Mouse (Mus musculus): ENCODE data around the gene Fbxo21.
A peak's percentile ranks its signal among the peaks of the same experiment; 100 is the strongest.

The Fbxo21 gene

DNA sequence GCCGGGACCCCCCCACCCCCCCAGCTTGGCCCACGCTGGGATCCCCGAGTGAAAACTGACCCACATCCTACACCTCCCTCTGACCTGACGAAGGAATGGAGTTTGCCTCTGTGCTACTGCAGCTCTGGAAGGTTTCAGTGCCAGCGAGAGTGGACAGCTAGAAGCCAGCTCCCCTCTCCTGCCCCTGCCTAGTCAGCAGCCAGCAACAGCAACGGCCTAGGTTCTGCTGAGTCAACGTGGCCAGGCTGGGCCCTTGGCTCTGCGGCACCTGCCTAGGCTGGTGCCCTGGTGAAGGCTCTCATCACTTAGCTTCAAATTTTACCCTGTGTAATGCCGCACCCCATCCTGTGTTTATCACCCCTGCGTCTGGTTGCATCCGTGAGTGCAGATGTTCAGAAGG, 43.4 kb downstream of the Fbxo21 start:
- DNase-seq (ENCODE audit: low spot score in 2 of 2), result no peak

DNA sequence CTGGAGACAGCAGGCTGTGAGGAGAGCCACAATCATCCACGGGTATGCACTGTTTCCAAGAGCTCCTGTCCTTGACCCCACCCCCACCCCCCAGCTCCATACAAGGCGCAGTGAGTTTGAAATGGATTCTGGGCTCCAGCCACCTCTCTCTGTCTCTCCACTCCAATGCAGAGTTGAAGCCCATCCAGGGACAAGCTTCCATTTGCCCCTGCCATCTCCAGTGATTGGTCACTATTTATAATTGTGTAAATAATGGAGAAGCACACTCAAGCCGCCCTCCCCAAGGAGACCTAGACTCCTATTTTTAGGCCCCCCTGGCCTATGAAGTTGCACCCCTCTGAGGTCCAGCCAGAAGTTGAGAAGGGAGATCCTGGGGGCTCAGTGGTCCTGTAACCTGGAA, 46.5 kb downstream of the Fbxo21 start:
- DNase-seq (ENCODE audit: low spot score in 2 of 2), result no peak

DNA sequence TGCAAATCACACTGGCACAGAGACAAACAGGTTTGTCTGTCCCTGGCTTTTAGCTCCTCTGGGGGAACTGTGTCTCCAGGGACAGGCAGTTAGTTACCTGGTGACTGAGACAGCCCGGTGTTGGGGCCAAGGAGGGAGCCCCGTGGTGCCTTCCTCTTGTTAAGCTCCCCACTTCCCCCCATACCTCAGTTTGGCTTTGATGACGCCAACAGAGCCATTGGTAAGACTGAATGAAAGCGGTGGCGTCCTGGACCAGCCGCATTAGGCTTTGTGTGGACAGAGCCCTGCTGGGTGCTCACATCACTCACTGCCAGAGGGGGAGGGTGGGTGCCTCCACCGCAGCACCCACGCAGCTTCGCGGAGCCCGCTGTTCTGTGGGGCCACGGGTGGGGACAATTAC, 49.4 kb downstream of the Fbxo21 start:
- no peak for DNase-seq (ENCODE audit: low spot score in 2 of 2)

DNA sequence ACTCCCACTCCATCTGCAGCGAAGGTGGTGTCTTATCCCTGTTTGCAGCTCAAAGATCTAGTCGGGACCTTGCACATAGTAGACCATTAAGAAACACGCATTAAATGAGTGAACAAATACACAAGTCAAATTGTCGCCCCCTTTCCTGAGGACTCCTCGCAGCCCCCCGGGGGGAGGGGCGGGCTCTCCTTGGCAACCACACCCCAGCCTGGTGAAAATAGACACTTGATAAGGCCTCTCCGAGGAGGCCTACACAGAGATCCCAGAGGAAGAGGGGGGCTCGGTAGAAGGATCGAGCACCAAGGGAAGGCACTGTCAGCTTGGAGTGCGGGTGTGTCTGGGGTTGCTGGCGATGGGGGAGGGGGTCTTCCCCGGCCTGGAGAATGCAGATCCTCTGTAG, 49.8 kb downstream of the Fbxo21 start:
- no peak for DNase-seq (ENCODE audit: low spot score in 2 of 2)

DNA sequence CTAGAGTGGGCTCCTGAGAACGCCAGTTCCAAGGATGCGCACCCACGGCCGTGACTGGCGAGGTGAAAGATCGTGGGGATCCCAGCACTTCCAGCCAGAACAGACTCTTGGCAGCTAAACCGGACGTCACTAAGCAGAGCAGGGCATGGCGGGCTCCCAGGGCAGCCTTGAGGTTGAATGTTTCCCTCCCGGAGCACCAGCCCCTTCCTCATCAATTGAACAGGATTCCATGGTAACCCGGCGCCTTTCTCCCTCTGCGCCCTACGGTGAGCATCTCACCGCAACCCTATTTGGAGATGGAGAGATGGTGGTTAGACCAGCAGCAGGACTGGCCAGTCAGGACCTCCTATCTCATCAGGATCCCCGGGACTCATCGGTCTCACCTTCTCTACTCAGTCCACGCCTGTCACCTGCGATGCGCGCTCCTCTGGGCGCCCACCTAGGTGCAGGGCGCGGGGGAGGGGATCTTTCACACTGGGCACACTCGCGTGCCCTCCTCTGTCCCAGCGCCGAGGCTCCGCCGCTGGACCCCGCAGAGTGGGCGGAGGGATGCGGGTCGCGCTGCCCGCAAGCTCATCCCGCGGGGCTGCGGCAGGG, 50.7 kb downstream of the Fbxo21 start:
- DNase-seq (ENCODE audit: low spot score in 2 of 2), result no peak

DNA sequence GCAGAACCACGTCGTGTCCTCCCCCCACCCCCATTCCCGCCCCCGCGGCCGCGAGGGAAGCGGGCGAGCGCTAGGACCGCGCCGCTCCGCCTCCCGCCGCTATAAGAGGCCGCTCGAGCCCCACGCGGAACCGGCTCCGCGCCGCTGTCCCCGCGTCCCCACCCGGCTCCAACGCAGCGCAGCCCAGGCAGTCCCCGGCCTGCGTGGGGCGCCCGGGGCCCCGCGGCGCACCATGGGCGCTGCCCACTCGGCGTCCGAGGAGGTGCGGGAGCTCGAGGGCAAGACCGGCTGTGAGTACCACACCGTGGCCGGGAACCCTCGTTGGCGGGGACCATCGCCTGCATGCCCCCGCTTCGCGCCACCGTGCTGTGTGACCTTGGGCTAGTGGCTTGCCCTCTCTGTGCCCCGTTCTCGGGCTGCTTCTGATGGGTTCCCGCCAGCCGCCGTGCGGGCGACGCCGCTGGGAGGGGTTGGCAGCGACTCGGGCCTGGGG, 51.2 kb downstream of the Fbxo21 start, which contains the start of gene Tesc:
Gene Tesc (plus strand): TSS at position 46 of the 493 bp plus-strand sequence.
- DNase-seq (ENCODE audit: low spot score in 2 of 2), result no peak

DNA sequence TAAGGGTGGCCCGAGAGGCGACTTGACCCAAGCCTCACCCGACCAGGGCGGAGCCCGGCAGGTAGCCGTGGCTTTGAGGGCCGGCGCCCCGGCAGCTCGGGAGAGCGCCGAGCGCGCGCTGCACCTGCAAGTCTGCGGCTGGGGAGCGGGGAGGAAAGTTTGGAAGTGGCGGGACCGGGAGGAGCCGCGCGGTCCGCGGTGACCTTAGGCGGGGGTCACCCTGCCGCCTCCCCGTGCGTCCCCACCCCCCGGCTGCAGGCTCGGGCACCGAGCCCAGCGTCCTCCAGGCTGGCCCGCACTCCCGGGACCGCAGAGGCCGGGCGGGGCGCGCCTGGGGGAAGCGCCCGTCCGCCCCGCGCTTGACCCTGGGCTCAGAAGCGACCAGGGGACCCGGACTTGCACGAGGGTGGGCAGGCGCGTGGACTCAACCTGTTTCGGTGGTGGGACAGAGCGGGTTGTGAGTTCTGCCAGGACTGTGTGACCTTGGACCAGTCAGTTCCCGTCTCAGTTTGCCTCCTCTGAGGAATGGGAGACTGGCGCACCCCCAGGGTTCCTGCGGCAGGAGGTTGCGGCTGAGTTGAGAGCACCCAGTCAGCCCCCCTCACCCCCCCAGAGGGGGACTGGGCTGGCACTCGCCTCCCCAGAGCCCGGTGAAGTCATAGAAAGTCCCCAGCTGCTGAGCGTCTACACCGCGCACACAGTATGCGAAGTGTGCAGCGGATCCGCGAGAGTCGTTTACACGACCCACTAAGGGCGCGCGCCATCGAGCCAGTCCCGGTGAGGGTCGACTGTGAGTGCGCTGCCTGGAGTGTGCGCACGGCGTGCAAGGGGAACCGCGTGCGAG, 51.9 kb downstream of the Fbxo21 start:
- peak; percentile 30 to 32 for DNase-seq (ENCODE audit: low spot score in 2 of 2)

DNA sequence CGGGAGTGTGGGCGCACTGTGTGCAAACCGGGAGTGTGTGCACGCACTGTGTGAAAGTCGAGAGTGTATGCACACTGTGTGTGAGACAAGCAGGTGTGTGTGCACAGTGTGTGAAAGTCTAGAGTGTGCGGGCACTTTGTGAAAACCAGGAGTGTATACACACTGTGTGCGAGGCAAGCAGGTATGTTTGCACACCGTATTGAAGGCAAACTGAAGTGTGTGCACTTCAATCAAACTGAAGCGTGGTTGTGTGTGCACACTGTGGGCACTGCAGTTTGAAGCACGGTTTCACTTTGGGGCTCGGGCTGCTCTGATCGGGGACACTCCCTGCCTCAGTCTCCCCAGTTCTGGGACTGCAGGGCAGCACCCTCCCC, 52.5 kb downstream of the Fbxo21 start:
- DNase-seq (ENCODE audit: low spot score in 2 of 2), result no peak

DNA sequence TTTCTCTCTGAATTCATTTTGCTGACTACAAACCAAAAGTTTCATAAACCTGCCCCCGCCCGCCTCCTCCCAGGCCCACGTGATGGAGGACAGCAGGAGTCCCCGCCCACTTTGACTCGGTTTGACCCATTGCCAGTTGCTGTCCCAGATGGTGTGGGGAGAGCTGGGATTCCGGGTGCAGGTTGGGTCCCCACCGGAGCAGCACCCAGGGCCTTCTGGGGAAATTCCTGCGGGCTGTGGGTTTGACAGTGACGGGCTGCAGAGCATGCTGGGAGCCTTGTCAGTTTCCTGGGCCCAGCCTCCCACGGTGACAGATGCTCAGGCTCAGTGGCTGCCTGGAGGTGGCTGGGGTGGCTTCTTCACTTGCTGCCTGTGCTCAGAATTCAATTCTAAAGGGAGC, 52.9 kb downstream of the Fbxo21 start:
- peak; percentile 64 to 67 for DNase-seq (ENCODE audit: low spot score in 2 of 2)

DNA sequence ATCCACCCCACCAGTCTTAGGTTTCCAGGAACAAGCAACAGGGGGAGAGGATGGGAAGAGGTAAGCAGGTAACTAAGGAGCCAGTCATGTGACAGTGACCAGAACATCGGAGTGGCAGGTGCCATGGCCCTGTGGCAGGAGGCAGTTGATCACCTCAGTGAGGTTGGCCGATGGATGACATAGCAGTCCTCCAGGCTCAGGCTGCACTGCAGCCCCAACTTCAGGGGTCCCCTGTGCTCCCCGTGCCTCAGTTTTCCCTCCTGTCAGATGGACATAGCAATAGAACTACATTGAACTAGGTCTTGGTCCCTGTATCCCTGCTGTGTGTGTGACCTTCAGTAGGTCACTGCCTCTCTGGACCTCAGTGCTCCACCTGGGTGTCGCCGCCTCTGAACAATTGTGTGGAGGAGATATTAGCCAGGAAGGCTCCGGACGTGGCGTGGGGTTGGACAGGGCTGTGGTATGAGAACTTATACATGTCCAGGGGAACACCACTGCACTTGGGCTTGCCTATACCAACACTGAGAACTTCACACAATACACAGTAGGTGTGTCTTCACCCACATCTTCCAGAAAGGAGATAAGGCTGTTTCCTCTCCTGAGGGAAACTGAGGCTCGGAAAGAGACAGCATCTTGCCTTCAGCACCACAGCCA, 53.6 kb downstream of the Fbxo21 start:
- no peak for DNase-seq (ENCODE audit: low spot score in 2 of 2)

DNA sequence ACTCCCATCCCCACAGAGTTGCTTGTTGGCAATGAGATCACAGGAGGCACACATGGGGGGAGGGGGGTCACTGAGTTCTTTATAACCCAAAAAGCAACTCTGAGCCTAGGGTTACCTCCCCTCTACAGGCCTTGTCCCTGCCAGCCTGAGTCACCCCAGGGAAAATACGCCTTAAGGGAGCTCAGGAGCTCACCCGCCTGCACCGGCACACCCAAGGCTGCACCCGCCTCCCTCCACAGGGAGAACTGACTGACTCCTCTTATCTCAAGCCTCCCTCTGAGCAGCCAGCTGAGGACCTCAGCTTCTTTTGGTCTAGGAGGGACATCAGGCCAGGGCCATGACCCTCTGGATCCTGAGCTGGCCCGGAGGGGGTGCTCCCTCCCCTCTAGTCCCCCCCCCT, 54.5 kb downstream of the Fbxo21 start:
- no peak for DNase-seq (ENCODE audit: low spot score in 2 of 2)

DNA sequence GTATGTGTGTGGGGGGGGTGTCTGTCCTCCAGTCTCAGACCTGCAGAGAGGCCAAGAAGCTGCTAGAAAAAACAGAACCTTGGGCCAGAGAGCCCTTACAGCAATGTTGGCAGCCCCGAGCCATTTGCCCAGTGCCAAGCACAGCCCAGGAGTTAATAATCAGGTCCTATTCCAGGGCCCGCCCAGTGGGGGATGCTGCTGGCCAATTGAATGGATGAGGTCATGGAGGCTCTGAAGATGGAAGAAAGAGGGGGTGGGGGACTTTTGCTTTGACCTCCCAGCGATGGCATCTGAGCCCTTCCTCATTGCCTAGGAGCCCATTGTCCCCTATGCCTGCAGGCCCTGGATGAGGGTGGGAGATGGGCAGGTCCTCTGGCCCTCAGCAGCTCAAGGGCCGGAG, 55.0 kb downstream of the Fbxo21 start:
- no peak for DNase-seq (ENCODE audit: low spot score in 2 of 2)

DNA sequence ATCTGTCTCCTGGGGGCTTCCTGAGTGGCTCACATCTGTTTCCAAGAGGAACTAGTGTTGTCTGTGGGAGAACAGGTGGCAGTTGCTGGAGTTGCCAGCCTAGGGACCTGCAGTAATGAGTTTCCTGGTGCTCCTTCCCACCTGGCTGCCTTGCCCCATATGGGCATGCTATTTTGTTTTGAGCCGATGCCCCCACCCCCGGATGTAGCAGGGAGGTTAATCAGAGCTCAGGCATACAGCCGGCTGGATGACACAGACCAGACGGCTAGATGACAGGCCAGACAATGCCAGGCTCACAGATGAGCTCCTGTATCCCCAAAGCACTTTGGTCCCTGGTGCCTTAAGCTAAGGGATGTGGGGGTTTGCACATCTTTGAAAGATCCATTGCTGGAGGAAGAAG, 56.8 kb downstream of the Fbxo21 start:
- no peak for DNase-seq (ENCODE audit: low spot score in 2 of 2)

DNA sequence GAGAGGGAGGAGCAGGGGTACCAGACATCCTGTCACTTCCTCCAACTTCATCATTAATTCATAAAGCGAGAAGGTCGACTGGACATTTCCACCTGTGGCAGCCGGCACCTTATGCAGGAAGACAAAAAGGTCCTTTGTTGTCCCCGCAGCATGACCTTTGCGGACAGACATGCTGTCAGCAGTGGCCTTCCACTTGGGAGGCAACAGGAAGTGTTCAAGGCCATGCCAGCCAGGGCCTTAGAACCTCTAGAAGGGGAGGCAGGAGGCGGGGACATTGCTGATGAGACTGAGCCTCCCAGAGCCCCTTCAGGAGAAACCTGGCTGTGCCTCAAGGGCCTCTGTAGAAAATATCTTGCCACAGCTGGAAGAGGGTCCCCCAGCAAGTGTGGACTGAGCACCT, 57.2 kb downstream of the Fbxo21 start:
- no peak for DNase-seq (ENCODE audit: low spot score in 2 of 2)

DNA sequence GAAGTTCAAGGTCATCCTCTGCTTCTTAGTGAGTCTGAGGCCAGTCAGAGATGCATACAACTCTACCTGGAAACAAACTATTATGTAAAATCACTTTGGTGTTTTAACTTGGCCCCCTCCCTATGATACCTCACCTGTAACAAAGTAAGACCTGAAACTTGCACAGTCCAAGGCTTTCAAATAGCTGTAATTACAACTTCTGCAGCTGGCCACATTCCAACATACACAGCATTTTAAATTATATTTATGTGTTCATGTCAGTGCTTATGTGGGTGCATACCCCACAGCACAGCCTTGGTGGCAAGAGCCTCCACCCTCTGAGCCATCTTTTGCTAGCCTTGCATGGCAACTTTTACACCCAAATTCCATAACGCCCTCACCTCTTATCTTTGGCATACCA, 58.1 kb downstream of the Fbxo21 start:
- no peak for DNase-seq (ENCODE audit: low spot score in 2 of 2)

DNA sequence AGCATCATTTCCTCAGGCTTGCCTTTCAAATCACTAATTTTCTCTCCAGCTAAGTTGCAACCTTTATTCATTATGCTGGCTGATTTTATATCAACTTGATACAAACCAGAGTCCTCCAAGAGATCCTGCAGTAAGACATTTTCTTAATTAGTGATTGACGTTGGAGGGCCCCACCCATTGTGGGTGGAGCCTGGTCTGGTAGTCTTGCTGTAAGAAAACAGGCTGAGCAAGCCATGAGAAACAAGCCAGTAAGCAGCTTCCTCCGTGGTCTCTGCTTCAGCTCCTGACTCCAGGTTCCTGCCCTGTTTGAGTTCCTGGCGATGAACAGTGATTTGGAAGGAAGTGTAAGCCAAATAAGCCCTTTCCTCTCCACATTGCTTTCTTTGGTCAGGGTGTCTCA, 59.3 kb downstream of the Fbxo21 start:
- DNase-seq (ENCODE audit: low spot score in 2 of 2), result no peak

DNA sequence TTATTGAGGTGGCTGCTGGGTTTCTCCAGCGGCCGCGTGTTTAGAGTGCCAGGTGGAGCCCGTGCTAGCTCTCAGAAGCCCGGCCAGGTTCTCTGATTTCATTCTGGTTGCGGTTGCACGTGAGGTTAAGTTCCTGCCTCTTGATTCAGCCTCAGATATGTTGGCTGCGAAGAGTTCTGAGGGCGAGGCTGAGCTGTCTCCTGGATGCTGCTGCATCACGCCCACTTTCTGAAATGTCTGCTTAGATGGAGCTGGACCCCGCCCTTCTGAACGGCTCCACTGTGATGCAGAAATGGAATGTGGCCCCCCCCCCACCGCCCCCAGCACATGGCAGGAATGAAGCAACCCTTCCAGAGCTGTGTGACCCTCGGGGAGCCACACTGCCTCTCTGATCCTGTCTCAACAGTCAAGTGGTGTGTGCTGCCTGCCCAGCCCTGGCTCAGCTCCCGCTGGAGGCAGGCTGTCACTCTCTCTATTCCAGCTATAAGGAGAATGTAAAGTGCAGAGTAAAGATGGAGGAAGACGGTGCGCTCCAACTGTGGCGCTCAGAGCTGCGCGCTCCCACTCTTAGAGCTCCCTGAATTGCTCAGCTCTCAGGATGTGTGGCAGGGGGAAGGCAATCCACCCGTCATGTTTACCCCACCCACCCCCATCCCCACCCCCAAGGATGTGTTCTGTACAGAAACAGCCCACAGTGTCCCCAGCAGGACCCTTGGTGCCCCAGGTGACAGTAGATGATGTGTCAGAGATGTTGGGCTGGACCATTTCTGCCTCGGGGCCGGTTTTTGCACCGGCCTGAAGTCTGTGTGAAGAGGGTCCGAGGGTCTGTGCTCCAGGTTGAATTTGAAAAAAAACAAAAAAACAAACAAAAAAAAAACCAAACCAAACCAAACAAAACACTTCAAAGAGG, 60.6 kb downstream of the Fbxo21 start:
- DNase-seq (ENCODE audit: low spot score in 2 of 2), result peak in 1 of 2 experiments; percentile 28

DNA sequence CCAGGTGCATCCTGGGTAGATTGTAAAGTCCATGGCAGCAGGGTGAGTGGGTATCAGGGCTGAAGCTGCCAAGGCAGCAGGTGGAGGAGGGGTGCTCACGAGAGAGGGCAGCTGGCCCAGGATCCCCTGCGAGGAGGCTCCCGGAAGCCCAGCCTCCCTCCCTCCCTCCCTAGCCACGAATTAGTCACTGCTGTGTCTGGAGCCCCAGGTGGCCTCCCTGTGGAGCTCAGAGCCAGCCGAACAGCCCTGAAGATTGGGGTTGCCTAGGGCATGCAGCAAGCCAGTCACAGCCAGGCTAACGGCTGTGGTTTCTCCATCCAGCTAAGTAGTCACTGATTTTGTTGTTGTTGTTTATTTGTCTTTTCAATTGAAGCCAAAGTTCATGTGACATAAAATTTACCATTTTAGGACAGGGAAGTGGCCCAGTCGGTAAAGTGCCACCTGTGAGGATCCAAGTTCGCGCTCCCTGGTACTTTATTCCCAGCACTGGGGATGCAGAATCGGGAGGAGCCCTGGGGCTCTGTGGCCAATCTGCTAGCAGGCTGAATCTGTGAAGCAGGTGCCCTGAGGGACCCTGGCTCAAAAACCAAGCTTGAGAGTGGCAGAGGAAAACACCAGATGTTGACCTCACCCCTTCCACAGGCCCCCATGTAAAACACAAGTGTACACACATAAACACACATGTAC, 61.4 kb downstream of the Fbxo21 start:
- no peak for DNase-seq (ENCODE audit: low spot score in 2 of 2)

DNA sequence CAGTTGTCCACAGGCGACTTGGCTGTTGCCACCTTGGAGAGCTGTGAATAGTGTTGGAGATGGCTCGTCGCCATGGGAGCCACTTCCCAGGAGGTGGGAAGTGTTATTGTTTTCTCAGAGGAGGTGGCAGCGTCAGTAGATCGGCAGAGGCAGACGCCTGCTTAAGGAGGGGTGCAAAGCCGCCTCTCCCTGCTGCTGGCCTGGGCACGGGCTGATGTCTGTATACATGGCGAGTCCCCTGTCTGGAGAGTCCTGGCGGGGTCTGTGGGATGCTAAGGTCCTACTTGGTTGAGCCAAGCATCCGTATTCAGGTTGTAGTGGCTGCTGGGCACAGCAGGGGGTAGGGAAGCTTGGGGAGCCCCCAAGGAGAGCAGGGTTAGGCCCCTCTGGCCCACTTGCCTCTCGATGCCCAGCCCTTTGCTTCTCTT, 62.7 kb downstream of the Fbxo21 start:
- no peak for DNase-seq (ENCODE audit: low spot score in 2 of 2)

DNA sequence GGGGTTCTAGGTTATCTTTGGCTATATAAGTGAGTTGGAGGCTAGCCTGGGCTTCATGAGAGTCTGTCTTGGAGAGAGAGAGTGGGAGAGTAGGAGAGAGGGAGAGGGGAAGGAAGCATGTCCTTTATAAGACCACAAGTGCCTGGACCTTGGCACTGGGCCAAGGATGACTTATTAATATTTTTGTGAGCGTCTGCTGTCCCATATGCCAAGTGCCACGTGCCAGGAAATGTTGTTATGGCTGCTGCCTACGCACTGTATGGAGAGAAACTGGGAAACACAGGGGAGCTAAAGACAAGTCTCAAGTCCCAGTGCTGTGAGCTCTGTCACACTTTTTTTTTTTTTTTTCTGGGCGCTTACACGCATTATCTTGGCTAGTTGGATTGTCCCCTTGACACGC, 66.1 kb downstream of the Fbxo21 start:
- no peak for DNase-seq (ENCODE audit: low spot score in 2 of 2)

DNA sequence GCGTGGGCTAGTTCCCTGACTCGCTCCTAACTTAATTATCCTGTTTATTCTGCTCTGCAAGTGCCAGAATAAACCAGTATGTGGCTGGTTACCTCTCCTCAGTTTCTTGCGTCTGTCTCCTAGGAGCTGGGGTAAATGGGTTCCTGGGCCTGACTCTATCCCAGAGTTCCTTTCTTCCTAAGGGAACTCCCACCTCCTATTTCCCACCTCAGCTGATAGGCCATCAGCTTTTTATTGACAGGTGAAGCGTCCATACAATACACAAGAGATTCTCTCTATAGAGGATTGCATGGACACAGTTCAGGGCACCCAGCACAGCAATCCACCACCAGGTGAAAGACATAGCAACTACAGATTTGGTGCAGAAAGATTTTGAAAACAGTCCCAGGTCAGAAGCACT, 67.2 kb downstream of the Fbxo21 start:
- DNase-seq (ENCODE audit: low spot score in 2 of 2), result no peak

Data from natural killer cell, adult 2 months (primary cell).